Mouse (Mus musculus) cerebral cortex, adult 2 months (tissue): Measurements from ENCODE around the gene Taar7a.

Source experiments
- WGBS: fragments of 180-500 bp; shearing (Covaris S2); methylation state at CpG from one replicate; pipeline ENCODE4 v1.1.7; 2018; 5-methylcytosine and 5-hydroxymethylcytosine counted together

Gene Taar7a

DNA sequence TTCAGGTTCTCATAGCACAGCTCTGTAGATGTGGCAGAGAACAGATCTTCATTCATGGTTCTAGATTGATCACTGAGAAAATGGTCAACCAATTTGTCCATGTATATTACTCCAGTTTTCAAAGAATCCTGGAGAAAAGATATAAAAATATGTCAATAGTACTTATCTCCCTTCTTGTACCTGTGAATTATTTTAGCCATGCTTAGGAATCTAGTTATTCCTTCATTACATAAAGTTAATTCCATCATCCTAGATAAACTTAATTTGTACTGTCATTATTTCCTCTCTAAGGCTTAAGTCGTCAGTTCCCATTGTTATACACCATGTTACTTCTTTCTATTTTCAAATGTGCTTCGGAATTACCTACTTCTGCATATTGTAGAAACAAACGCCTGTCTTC lies at the start of gene Taar7a:
TSS of gene Taar7a (minus strand) at position 101 of the 400 bp plus-strand sequence.
- WGBS = 81% methylated on average over 3 of the region's 3 CpGs

DNA sequence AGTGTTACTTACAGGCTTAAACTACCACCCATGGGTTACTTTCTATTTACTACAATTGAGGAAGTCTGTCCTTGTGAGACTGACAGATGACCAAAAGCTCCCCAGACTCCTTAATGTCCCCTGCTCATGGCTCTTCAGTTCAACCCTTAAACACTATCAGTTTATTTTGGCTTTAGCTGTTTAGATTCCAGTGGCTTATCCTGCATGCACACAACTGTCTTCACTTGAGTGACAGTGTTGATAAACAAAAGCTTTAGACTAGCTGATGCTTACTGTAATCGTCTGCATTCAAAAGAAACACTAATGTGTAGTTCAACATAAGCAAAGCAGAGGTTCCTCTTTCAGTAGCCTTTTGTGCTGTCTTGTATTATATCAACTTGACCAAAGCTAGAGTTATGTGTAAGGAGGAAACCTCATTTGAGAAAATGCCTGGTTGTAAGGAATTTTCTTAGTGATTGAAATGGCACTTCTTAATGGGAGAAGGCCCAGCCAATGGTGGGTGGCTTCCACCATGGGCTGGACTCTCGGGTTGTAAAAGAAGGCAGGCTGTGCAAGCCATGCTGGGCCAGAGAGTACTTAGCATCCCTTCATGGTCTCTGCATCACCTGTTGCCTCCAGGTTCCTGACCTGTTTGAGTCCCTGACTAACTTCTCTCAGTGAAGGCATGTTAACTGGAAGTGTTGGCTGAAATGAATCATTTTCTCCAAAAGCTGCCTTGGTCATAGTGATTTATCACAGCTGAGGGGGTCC lies 47.0 kb upstream of the Taar7a start:
- 66% methylated on average over 2 of the region's 2 CpGs for WGBS

DNA sequence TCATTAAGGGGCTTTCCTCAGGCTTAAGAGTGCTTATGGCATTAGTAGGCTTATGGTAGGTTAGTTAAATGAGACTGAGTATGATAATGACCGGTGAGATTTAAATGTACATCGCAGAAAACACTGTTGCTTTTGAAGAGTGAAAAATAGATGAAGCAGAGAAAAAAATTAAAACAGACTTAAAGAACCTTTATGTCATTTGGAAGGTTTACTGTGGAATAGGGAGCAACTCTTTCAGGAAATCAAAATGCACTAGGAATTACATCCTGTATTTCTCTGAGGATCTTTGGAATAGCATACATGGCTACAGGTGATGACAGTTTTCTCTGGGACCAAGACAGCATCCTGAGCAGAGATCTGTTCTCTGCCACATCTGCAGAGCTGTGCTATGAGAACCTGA lies 44.0 kb upstream of the Taar7a start, which contains the start of gene Taar7e:
TSS of gene Taar7e (plus strand) at position 301 of the 400 bp plus-strand sequence.
- 89% methylated on average over 2 of the region's 2 CpGs for WGBS

GRCm38 (mm10) chr10:24026922-24027321 lies 33.6 kb upstream of the Taar7a start, which contains the start of gene Taar7d:
Gene Taar7d (plus strand): TSS chr10:24027222.

GRCm38 (mm10) chr10:24008143-24008542 lies 14.9 kb upstream of the Taar7a start:
- 93% methylated on average over 1 of the region's 1 CpGs for WGBS

DNA sequence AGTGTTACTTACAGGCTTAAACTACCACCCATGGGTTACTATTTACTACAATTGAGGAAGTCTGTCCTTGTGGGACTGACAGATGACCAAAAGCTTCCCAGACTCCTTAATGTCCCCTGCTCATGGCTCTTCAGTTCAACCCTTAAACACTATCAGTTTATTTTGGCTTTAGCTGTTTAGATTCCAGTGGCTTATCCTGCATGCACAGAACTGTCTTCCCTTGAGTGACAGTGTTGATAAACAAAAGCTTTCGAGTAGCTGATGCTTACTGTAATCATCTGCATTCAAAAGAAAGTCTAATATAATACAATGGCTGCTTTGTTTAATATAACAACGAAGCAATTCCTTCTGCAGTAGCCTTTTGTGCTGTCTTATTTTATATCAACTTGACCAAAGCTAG lies 13.8 kb upstream of the Taar7a start:
- 43% methylated on average over 2 of the region's 2 CpGs for WGBS

DNA sequence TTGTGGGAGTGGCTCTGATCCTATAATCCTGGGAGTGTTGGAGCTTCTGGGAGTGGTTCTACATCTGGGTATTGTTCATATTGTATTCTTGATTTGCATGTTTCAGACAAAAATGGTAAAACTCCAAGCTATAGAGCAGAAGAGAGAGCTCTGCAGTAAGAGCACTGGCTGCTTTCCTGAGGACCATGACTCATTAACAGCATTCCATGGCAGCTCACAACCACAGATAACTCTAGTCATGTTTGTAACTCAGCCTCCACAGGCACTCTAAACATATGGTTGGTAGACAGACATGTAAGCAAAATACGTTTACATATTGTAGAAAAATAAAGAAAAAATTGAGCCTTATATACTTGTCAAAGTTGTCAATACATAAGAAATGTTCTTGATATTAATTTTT lies 13.2 kb upstream of the Taar7a start:
- WGBS = 50% methylated on average over 1 of the region's 1 CpGs

DNA sequence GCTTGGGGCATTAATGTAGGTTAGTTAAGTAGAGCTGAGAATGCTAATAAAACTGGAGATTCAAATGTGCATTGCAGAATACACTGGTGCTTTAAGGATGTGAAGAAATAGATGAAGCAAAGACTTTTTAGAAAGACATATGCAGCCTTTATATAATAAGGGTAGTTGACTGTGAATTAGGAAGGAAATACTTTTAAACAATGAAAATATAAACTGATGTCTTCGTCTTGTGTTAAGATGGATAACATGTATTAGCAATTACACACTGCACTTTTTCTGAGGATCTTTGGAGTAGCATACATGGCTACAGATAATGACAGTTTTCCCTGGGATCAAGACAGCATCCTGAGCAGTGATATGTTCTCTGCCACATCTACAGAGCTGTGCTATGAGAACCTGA lies 6.4 kb upstream of the Taar7a start, which contains the start of gene Taar7b:
TSS of gene Taar7b (plus strand) at position 301 of the 400 bp plus-strand sequence.
- 85% methylated on average over 1 of the region's 1 CpGs for WGBS

DNA sequence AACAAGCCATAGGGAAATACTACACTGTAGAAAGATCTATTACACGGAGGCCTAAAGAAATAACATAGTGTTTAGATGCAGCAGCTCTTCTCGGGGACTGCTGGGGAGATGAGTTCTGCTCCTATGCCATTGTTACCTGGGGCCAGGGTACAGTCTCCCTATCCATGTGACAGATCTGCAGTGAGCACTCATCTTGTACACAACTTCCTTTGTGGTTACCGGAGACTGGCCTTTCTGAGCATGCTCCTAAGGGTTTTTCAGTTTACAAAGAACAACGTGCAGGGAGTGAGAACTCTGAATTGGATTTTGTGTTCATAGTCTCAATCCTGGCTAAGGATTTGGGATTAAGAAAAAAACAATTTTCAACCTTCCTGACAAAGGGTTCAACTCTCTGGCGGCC lies 6.9 kb downstream of the Taar7a start:
- 80% methylated on average over 5 of the region's 5 CpGs for WGBS

DNA sequence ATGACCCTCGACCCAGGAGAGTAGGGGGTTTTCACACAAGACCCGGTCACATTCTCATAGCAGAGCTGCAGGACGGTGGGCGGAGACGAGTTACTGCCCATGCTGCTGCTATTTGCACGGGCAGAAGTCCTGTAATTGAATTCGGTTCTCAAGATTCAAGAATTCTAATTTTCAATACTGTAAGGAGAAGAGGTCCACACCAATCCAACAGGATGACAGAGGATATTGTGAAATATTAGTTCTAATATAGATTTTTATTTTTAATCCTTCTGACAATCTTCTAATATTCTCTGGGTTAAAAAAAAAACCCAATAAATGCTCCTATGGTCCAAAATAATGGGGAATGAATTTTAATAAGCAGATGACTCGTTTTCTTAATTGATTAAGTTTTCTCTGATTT lies 7.7 kb downstream of the Taar7a start, which contains the start of gene Taar6:
TSS of gene Taar6 (minus strand) at position 101 of the 400 bp plus-strand sequence.
- 82% methylated on average over 8 of the region's 8 CpGs for WGBS

GRCm38 (mm10) chr10:23978901-23979705 lies 14.2 kb downstream of the Taar7a start:
- WGBS = 35% methylated on average over 16 of the region's 16 CpGs

DNA sequence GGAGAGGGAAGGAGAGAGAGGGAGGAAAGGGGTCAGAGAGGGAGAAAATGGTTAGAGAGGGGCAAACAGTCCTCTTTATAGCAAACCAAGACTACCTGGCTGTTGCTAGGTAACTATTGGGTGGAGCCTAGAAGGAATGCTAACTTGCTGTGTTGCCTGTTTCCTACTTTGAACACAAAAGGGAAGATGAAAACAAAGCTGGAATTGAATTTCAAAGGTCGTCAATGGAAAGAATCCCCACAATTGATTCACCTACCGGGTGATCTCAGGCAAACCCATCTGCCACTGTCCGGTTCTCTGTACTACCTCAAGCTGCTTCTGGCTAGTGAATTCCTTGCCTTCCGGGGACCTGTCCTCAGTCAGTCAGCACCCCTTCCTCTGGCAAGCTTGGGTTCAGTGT lies 15.3 kb downstream of the Taar7a start:
- WGBS = 76% methylated on average over 4 of the region's 4 CpGs

GRCm38 (mm10) chr10:23971256-23971655 lies 22.0 kb downstream of the Taar7a start:
- 88% methylated on average over 5 of the region's 5 CpGs for WGBS

- WGBS = 92% methylated on average over 11 of the region's 11 CpGs
These were observed 22.6 kb downstream of the Taar7a start, which contains the start of gene Taar5 for GRCm38 (mm10) chr10:23970656-23971165. Gene Taar5 (plus strand): TSS chr10:23970706.

DNA sequence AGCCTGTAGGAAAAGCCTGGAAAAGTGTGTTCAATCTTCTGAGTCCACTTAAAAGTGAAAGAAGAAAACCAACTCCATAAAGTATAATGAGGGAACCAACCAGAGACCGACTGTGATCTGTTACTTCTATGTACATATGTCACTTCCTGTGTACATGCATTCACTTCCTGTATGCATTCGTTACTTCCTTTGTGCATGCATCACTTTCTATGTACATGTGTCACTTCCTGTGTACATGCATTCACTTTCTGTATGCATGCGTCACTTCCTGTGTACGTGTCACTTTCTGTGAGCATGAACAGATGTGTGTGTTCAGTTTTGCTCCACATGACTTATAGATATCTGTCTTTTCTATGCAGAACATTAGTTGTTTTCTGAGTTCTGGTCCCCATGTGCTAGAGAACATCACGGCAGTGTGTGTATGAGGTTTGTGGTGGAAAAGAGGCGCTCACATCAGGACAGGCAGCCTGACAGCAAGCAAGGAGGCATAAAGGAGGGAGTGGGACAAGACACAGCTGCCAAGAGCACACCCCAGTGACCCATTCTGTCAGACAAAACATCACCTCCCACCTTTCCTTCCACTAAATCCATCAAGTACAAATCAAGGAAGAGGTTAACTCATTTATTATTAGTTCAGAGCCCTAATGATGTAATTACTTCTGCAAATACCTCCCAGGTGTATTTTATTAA lies 28.2 kb downstream of the Taar7a start:
- WGBS = 94% methylated on average over 6 of the region's 6 CpGs

- 31% methylated on average over 3 of the region's 3 CpGs for WGBS
These were observed 29.8 kb downstream of the Taar7a start for GRCm38 (mm10) chr10:23963444-23963843.

GRCm38 (mm10) chr10:23960444-23960915 lies 32.8 kb downstream of the Taar7a start, which contains the start of gene Taar4:
Gene Taar4 (plus strand): TSS chr10:23960494.
- WGBS = 96% methylated on average over 13 of the region's 13 CpGs

DNA sequence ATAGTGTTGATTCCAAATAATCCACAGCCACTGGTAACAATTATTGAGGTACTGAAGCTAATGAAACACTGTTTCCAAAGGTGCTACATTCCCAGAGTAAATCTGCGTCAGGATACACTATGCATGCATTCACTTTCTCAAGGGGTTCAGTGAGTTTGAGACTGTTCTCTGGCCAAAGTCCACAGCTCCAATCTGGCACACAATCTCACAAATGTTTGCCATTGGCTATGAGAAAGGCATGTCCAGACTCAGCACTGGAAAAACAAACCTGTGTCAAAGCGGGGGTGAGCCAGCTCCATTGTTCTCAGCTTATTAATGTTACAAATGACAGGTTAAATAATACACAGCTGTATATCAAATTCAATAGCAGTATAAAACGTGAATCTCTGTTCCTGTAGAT lies 34.2 kb downstream of the Taar7a start:
- WGBS = 50% methylated on average over 3 of the region's 3 CpGs

GRCm38 (mm10) chr10:23951714-23952113 lies 41.6 kb downstream of the Taar7a start:
- WGBS = 83% methylated on average over 6 of the region's 6 CpGs

DNA sequence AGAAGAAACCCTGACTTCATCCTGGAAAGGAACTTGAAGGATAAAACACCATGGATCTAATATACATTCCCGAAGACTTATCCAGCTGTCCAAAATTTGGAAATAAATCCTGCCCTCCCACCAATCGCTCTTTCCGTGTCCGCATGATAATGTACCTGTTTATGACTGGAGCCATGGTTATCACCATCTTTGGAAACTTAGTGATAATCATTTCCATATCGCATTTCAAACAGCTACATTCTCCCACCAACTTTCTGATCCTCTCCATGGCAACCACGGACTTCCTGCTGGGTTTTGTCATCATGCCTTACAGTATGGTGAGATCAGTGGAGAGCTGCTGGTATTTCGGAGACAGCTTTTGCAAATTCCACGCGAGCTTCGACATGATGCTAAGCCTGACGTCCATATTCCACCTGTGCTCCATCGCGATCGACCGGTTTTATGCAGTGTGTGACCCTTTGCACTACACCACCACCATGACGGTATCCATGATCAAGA lies 43.7 kb downstream of the Taar7a start, which contains the start of gene Taar3:
TSS of gene Taar3 (plus strand) at position 51 of the 498 bp plus-strand sequence.
- 58% methylated on average over 16 of the region's 16 CpGs for WGBS

DNA sequence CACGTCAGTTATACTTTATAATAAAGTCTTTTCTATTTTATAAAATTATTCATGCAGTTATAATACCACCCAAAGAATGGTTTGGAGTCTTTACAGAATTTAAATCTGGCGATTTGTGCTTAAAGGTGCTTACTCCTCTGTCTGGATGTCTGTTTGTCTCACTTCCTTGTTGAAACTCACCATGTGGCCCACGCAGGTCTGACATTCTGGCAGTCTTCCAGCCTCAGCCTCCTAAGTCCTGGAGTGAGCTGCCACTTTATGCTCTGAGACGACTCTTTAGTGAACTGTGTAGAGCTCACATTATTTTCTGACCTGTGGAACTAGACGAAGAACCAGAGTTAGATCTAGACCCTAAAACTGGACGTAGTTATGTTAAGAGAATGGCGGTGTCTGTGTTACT lies 45.3 kb downstream of the Taar7a start:
- WGBS = 52% methylated on average over 7 of the region's 7 CpGs
